Mouse (Mus musculus) ES-E14 (cell line): ENCODE measurements around the gene Ccdc85c. TPM values are rescaled to one million over a fixed set of nuclear protein-coding genes. Genes with fewer than 3 reads are reported as not detected.

Experiments
- DNase-seq: peaks from one replicate; pipeline ENCODE4 v3.0.0-alpha.2; 2013; ENCODE audit warnings: low read depth, low spot score
- H3K27ac ChIP-seq: 2 replicates; pipeline ENCODE4 v1.5.1; 2012; ENCODE audit warnings: low read depth, mild to moderate bottlenecking, low read length, moderate library complexity, mixed read lengths; ENCODE audit not compliant: poor library complexity, insufficient read depth, severe bottlenecking
- H3K36me3 ChIP-seq: 2 replicates; pipeline ENCODE4 v1.6.1; 2012; ENCODE audit warnings: mild to moderate bottlenecking, low read length, moderate library complexity, mixed read lengths; ENCODE audit not compliant: control insufficient read depth, poor library complexity, insufficient read depth, severe bottlenecking
- H3K4me1 ChIP-seq, 2 experiments: fragments of 150-350 bp in 1 of 2; sonication (generic) in 1 of 2; 2 replicates each; pipeline ENCODE4 v1.6.1; 2012; ENCODE audit warnings: low read length in 2 of 2, mild to moderate bottlenecking in 1 of 2, mixed read lengths in 1 of 2; ENCODE audit not compliant: control insufficient read depth in 2 of 2, insufficient read depth in 2 of 2, poor library complexity in 1 of 2
- H3K4me3 ChIP-seq, 2 experiments: fragments of 150-350 bp in 1 of 2; sonication (generic) in 1 of 2; 2 replicates each; pipeline ENCODE4 v1.5.1; 2012; ENCODE audit warnings: low read length in 2 of 2, low read depth in 1 of 2, mild to moderate bottlenecking in 1 of 2, mixed read lengths in 1 of 2; ENCODE audit not compliant: insufficient read depth in 1 of 2, poor library complexity in 1 of 2, severe bottlenecking in 1 of 2
- H3K9ac ChIP-seq: 2 replicates; pipeline ENCODE4 v1.6.1; 2012; ENCODE audit warnings: low read depth, mild to moderate bottlenecking, low read length, mixed read lengths; ENCODE audit not compliant: poor library complexity, insufficient read depth, severe bottlenecking
- H3K9me3 ChIP-seq: fragments of 150-350 bp; sonication (generic); 2 replicates; pipeline ENCODE4 v1.6.1; 2012; ENCODE audit warnings: low read depth, mild to moderate bottlenecking, low read length; ENCODE audit not compliant: control insufficient read depth, insufficient read depth
- CHD2 ChIP-seq: IDR thresholded peaks from 2 replicates; pipeline ENCODE4 v1.6.1; 2014; ENCODE audit warnings: mild to moderate bottlenecking, low read depth, low read length, inconsistent platforms
- HCFC1 ChIP-seq: IDR thresholded peaks from 2 replicates; pipeline ENCODE4 v1.6.1; 2012; ENCODE audit warnings: low read length, inconsistent platforms, borderline replicate concordance; ENCODE audit not compliant: insufficient read depth
- MAFK ChIP-seq: IDR thresholded peaks from 2 replicates; pipeline ENCODE4 v1.6.1; 2014; ENCODE audit warnings: mild to moderate bottlenecking, low read depth, low read length, inconsistent platforms; ENCODE audit not compliant: insufficient read depth
- ZC3H11A ChIP-seq: IDR thresholded peaks from 2 replicates; pipeline ENCODE4 v1.6.1; 2012; ENCODE audit warnings: low read depth, mild to moderate bottlenecking, inconsistent platforms, low read length, borderline replicate concordance
- ZNF384 ChIP-seq: IDR thresholded peaks from 2 replicates; pipeline ENCODE4 v1.6.1; 2012; ENCODE audit warnings: low read depth, low read length, inconsistent platforms
- in situ Hi-C, 2 experiments: fragments of 600-800 bp; cut with MboI; formaldehyde crosslinking; loops; one replicate each; pipeline ENCODE4 v1.15.1; 2025; ENCODE audit warnings: low sequenced_read_pairs in 2 of 2, inconsistent platforms in 1 of 2; ENCODE audit not compliant: unreplicated experiment in 2 of 2
- total RNA-seq: library from RNA; depleted of rRNA; stranded (reverse); fragments of 300-350 nt; gene quantifications from 2 replicates; pipeline ENCODE4 v1.2.3, GENCODE M21; 2012

Gene Ccdc85c
- total RNA-seq, 1 experiment, result 21.9 TPM

- no peaks in the 10 kb centered on the region for H3K9me3 ChIP-seq
- TF ChIP-seq CHD2 (no peak), ZNF384 (no peak), ZC3H11A (no peak), MAFK (no peak), HCFC1 (no peak)
- H3K4me1 ChIP-seq, result peaks cover 0 to 4% of the 10 kb centered on the region in 2 experiments; a peak in 1 of 4 replicates
- no peak overlapping the region for H3K9ac ChIP-seq
- in situ Hi-C loops, result no loop called here
- H3K36me3 ChIP-seq, result peaks cover 58% of the 10 kb centered on the region
- DNase-seq, result no peak
- no peak overlapping the region for H3K27ac ChIP-seq
- no peak overlapping the region for H3K4me3 ChIP-seq
Measured at GRCm38 (mm10) chr12:108195761-108196160, 79.5 kb downstream of the Ccdc85c start.

DNA sequence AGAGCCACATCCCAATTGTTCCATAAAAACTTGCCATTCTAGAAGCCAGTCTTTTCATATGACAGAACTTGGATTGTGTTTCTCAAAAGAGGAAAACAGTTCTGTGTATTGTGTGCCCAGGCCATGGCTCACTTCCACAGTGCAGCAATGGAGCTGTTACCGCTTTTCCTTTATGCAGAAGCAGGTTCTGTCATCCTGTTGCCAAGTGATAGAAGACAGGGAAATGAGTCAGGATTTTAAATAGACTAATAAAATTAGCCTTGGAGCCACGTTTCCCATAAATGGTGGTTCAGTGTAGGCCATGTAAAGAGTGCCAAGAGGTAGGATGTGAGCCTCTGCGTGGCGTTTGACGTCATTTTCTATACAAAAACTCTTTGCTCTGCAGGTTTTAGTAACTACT, 81.3 kb downstream of the Ccdc85c start:
- peaks cover 52% of the 10 kb centered on the region for H3K36me3 ChIP-seq
- no peak overlapping the region for H3K9ac ChIP-seq
- H3K9me3 ChIP-seq, result no peaks in the 10 kb centered on the region
- in situ Hi-C loops, result no loop called here
- H3K4me1 ChIP-seq, result peaks cover 0 to 4% of the 10 kb centered on the region in 2 experiments; a peak in 1 of 4 replicates
- TF ChIP-seq MAFK, result no peak
- TF ChIP-seq HCFC1, result no peak
- no peak for DNase-seq
- no peak overlapping the region for H3K27ac ChIP-seq
- no peak overlapping the region for H3K4me3 ChIP-seq

GRCm38 (mm10) chr12:108187541-108188091, 87.6 kb downstream of the Ccdc85c start:
- Histone ChIP-seq H3K4me1 (no peaks in the 10 kb centered on the region), H3K36me3 (peaks cover 44% of the 10 kb centered on the region), H3K27ac (no peak overlapping the region), H3K9me3 (no peaks in the 10 kb centered on the region), H3K4me3 (no peak overlapping the region), H3K9ac (no peak overlapping the region)
- in situ Hi-C loops, result no loop called here
- no peak for DNase-seq
- TF ChIP-seq CHD2 (no peak), MAFK (no peak), HCFC1 (no peak), ZC3H11A (no peak), ZNF384 (no peak)

DNA sequence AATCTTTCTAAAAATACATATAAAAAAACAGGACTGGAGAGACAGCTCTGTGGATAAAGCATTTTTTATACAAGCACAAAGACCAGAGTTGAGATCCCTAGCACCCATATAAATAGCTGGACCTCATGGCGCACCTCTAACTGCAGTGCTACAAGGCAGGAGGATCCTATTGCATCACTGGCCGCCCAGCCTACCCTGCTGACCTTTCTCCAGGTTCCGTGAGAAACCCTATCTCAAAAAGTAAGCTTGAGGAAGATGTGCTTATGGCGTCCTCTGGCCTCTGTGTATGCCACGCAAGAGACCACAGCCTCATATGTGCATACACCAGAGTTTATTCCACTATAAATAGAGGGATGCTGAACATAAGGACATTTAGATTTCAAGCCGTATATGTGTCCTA, 93.5 kb downstream of the Ccdc85c start:
- peaks cover 20% of the 10 kb centered on the region for H3K36me3 ChIP-seq
- no peak for DNase-seq
- TF ChIP-seq ZC3H11A, result no peak
- TF ChIP-seq CHD2, result no peak
- no peak for TF ChIP-seq ZNF384
- no peak for TF ChIP-seq HCFC1
- TF ChIP-seq MAFK, result no peak
- H3K4me3 ChIP-seq, result no peak overlapping the region
- in situ Hi-C loops, result no loop called here
- H3K4me1 ChIP-seq, result peaks cover 0 to 2% of the 10 kb centered on the region in 2 experiments; a peak in 1 of 4 replicates
- no peaks in the 10 kb centered on the region for H3K9me3 ChIP-seq
- no peak overlapping the region for H3K27ac ChIP-seq
- H3K9ac ChIP-seq, result no peak overlapping the region
